Mouse (Mus musculus) cerebellum, adult 2 months (tissue): ENCODE data around the gene Plekhh2.

Experiments used
- CTCF ChIP-seq: fragments of 200-500 bp; IDR thresholded peaks from 2 replicates; pipeline ENCODE4 v1.5.1; 2011; ENCODE audit warnings: low read depth, mild to moderate bottlenecking, control low read depth, low read length, moderate library complexity, borderline replicate concordance; ENCODE audit not compliant: insufficient read depth
- POLR2A ChIP-seq: fragments of 200-500 bp; IDR thresholded peaks from 2 replicates; pipeline ENCODE4 v1.6.1; 2011; ENCODE audit warnings: low read length, control low read depth, borderline replicate concordance; ENCODE audit not compliant: insufficient read depth

DNA sequence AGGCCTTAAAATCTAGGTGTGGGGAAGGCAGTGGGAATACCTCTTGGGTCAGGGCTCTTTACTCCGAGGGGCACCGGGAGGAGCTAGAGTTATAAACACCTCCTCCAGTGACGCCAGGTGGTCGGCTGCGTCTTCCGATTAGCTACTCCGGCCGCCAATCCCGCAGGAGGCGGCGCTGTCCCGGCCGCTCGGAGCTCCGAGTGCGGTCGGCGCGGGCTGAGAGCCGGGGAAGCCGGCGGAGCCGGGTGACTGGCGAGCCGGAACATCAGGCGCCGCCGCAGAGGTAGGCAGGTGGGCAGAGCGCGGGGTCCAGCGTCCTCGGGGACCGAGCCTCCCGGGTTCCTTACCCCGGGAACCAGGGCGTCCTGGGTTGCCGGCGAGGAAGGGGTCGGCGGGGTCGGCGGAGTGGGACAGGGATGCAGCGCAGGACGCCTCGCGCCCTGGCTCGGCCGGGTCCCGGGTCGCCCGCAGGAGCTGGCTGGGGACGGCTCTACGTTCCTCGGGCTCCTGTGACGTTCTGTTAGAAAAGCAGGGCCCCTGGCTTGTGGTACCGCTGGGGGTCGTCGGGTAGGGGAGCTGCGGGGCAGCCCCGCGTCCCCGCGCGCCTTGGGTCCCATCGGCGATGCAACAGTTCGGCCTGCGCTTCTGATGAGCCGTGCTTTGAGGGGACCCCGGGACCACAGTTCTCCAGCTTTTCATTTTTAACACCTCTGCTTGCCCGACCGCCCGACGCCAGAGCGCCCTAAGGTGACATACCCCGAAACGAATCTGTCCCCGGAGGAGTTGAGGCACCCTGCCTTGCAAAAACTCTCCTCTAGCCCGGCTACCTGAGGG is at the start of gene Plekhh2:
- TF ChIP-seq POLR2A (no peak), CTCF (no peak)
